Mouse (Mus musculus) liver, adult 2 months (tissue): ENCODE results near the gene Borcs5.

Experiments used
- CTCF ChIP-seq: fragments of 200-500 bp; IDR thresholded peaks from 2 replicates; pipeline ENCODE4 v1.5.1; 2011; ENCODE audit warnings: low read depth, low read length, control low read depth
- POLR2A ChIP-seq: fragments of 200-500 bp; IDR thresholded peaks from 2 replicates; pipeline ENCODE4 v1.6.1; 2011; ENCODE audit warnings: low read length, control low read depth; ENCODE audit not compliant: insufficient read depth; ENCODE audit errors: extremely low read depth

DNA sequence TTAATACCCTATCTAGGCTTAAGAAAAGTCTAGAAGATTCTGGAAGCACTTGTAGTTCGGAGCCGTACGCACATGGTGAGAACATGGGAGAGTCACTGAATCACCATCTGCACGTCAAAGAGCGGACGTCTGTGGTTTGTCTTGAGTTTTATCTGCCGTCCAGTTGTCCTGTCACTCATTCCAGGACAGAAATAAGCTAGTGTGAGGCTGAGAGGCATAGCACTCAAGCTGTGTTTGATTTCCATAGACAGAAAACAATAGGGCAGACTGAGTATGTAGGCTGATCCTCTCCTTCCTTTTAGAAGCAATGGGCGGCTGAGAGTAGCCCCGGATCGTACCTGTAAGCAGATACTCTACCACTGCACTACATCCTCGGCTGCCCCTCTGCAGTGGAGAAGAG lies 114.5 kb downstream of the Borcs5 start:
- TF ChIP-seq POLR2A = no peak
- no peak for TF ChIP-seq CTCF
